Mouse (Mus musculus) cortical plate, adult 2 months (tissue): Measurements from ENCODE around the gene Ldhal6b.

Experiments used
- CTCF ChIP-seq: fragments of 200-500 bp; IDR thresholded peaks from 2 replicates; pipeline ENCODE4 v1.5.1; 2011; ENCODE audit warnings: mild to moderate bottlenecking, control low read depth, low read length; ENCODE audit not compliant: insufficient read depth; ENCODE audit errors: extremely low read depth
- POLR2A ChIP-seq: fragments of 200-500 bp; IDR thresholded peaks from 2 replicates; pipeline ENCODE4 v1.6.1; 2011; ENCODE audit warnings: mild to moderate bottlenecking, low read length, control low read depth; ENCODE audit not compliant: insufficient read depth; ENCODE audit errors: extremely low read depth

GRCm38 (mm10) chr17:5429090-5429771 is 10.7 kb upstream of the Ldhal6b start:
- TF ChIP-seq CTCF, result peak; percentile 100
- TF ChIP-seq POLR2A, result no peak
